Mouse (Mus musculus) spleen, adult 2 months (tissue): ENCODE results near the gene Ncoa1. TPM values are rescaled to one million over a fixed set of nuclear protein-coding genes. Genes with fewer than 3 reads are reported as not detected.
"Not testable (repeated sequence)": the region's sequence is repeated elsewhere in the genome, so short reads cannot be mapped to it uniquely, and the experiment has no call there.

Experiments used
- DNase-seq, 2 experiments: peaks; one replicate each; pipeline versions ENCODE4 v3.0.0 to v3.0.0-alpha.2; 2012 to 2021; ENCODE audit warnings: low spot score in 2 of 2, low read depth in 1 of 2
- H3K27ac ChIP-seq: fragments of 200-500 bp; 2 replicates; pipeline ENCODE4 v1.5.1; 2012; ENCODE audit warnings: low read length, inconsistent platforms; ENCODE audit not compliant: insufficient read depth
- H3K27me3 ChIP-seq: fragments of 200-500 bp; 2 replicates; pipeline ENCODE4 v1.6.1; 2012; ENCODE audit warnings: mild to moderate bottlenecking, moderate library complexity, low read length, inconsistent platforms; ENCODE audit not compliant: control insufficient read depth, insufficient read depth
- H3K36me3 ChIP-seq: fragments of 200-500 bp; 2 replicates; pipeline ENCODE4 v1.6.1; 2012; ENCODE audit warnings: mild to moderate bottlenecking, low read length, inconsistent platforms; ENCODE audit not compliant: control insufficient read depth, insufficient read depth
- H3K4me1 ChIP-seq: fragments of 200-500 bp; 2 replicates; pipeline ENCODE4 v1.6.1; 2011; ENCODE audit warnings: inconsistent platforms; ENCODE audit not compliant: control insufficient read depth, insufficient read depth, insufficient read length
- H3K4me3 ChIP-seq: fragments of 200-500 bp; 2 replicates; pipeline ENCODE4 v1.5.1; 2011; ENCODE audit warnings: mild to moderate bottlenecking, inconsistent platforms; ENCODE audit not compliant: insufficient read depth, insufficient read length; ENCODE audit errors: extremely low read depth
- CTCF ChIP-seq: fragments of 200-500 bp; IDR thresholded peaks from 2 replicates; pipeline ENCODE4 v1.5.1; 2011; ENCODE audit warnings: mild to moderate bottlenecking, inconsistent platforms; ENCODE audit not compliant: insufficient read depth, insufficient read length, insufficient replicate concordance; ENCODE audit errors: extremely low read depth
- POLR2A ChIP-seq: fragments of 200-500 bp; IDR thresholded peaks from 2 replicates; pipeline ENCODE4 v1.6.1; 2011; ENCODE audit warnings: low read depth, low read length, inconsistent platforms
- WGBS: fragments of 180-500 bp; shearing (Covaris S2); methylation state at CpG from one replicate; pipeline ENCODE4 v1.1.7; 2018; 5-methylcytosine and 5-hydroxymethylcytosine counted together
- polyA plus RNA-seq: library from polyadenylated mRNA; depleted of rRNA; stranded (reverse); fragments of >200 nt; gene quantifications from 2 replicates; pipeline ENCODE4 v1.2.3, GENCODE M21; 2012

The Ncoa1 gene
- polyA plus RNA-seq, 1 experiment: 14.7 TPM

DNA sequence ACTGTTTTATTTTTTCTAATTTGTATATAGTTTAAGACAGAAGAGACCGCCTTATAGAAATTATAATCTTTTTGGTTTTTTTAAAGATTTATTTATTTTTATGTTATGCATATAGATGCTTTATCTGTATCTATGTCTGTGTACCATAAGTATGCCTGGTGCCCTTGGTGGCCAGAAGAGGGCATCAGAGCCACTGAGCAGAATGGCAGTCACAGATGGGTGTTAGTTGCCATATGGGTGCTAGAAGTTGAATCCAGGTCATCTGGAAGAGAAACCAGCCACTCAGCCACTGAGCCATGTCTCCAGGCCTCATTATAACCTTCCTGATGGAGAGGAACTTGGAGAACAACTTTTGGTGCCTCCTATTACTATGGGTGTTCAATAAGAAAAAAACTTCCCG is 16.0 kb downstream of the Ncoa1 start:
- no peak overlapping the region for H3K27ac ChIP-seq
- no peaks in the 10 kb centered on the region for H3K27me3 ChIP-seq
- no peak for TF ChIP-seq POLR2A
- TF ChIP-seq CTCF: peak; percentile 8; the same call in 1 of the 2 replicates
- no peaks in the 10 kb centered on the region for H3K36me3 ChIP-seq
- DNase-seq: no peak
- no peaks in the 10 kb centered on the region for H3K4me1 ChIP-seq
- WGBS: 91% methylated on average over 2 of the region's 2 CpGs
- no peak overlapping the region for H3K4me3 ChIP-seq

DNA sequence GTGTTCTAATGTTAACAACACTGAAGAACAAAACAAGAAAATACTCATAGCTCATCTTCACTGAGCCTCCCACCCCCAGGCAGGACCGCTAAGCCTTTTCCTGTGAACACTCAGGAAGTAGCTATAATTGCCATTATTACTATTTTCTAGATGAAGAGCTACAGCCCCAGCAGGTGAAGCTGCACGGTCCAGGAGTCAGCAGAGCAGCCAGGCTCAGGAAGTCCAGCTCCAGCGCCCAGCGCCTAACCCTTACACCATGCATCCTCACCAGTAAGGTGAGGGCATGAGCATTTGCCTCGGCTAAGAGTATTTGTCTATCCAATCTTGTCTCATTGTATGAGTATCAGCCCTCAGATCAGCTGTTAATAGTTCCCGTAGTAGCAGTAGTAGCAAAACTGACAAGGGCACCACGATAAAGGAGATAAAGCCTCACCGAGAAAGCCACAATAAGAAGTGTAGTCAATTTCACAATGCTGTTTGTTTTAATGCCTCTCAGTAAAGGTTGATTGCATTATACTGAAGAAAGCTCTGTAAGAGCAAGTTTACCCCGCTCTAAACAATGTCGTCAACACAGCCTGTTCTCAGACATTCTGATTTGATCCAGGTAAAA is 21.9 kb downstream of the Ncoa1 start:
- H3K4me3 ChIP-seq: no peak overlapping the region
- peak in 1 of 2 experiments; percentile 16 for DNase-seq
- WGBS: 60% methylated on average over 10 of the region's 10 CpGs
- H3K27ac ChIP-seq: no peak overlapping the region
- TF ChIP-seq POLR2A: no peak
- TF ChIP-seq CTCF: no peak
- H3K4me1 ChIP-seq: peaks cover 7% of the 10 kb centered on the region; the same call in 1 of the 2 replicates
- no peaks in the 10 kb centered on the region for H3K36me3 ChIP-seq
- no peaks in the 10 kb centered on the region for H3K27me3 ChIP-seq

DNA sequence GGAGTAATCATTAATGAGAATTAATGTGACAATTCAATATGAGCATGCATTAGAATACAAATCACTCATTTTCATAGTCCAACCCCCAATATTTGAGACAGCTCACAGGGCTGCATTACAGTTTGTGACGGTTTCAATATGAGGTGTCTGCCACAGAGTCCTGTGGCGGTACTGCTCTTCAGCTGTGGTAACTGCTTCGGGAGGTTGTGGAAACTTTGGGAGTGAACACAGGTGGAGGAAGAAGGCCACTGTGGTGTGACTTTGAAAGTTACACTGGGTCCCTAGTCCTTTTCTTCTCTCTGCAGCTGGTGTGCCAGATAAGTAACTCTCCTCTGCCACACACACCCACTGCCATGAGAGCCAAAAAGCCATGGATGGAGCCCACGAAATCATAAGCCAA is 22.7 kb downstream of the Ncoa1 start:
- Histone ChIP-seq H3K27me3 (no peaks in the 10 kb centered on the region), H3K27ac (no peak overlapping the region), H3K4me1 (peaks cover 7% of the 10 kb centered on the region; the same call in 1 of the 2 replicates), H3K36me3 (no peaks in the 10 kb centered on the region), H3K4me3 (no peak overlapping the region)
- WGBS: 50% methylated on average over 4 of the region's 4 CpGs
- DNase-seq: no peak
- TF ChIP-seq POLR2A (no peak), CTCF (no peak)

DNA sequence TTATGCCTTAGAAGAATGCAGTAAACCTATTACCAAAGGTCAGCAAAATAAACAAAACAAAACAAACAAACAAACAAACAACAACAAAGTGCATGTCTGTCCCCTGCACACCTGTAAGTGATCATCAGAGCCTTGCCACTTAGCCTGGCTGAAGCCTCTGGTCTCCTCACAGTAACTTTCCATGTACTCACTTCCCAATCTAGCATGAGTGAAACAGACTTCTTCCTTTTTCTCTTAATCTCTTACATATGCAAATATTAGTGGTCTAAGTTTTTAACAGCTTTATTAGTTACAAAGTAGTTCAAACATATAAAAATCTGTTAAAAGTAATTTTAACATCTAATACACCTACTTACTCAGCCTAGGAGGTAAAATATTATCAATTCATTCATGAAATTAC is 24.7 kb downstream of the Ncoa1 start:
- no peak overlapping the region for H3K4me3 ChIP-seq
- DNase-seq: no peak
- TF ChIP-seq CTCF: no peak
- TF ChIP-seq POLR2A: no peak

DNA sequence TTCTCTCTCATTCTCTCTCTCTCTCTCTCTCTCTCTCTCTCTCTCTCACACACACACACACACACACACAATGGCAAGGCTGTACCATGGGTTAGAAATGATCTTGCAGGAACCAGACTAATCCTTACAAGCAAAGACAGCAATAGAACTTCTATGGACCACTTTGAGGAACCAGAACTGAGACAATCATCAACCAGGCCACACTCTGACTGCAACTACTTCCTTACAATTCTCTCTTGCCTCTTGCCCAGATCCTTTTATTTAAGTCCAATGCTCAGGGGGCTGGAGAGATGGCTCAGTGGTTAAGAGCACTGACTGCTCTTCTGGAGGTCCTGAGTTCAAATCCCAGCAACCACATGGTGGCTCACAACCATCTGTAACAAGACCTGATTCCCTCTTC is 26.5 kb downstream of the Ncoa1 start:
- not testable (repeated sequence) for H3K36me3 ChIP-seq, H3K4me3 ChIP-seq, H3K27ac ChIP-seq, DNase-seq, H3K27me3 ChIP-seq
- H3K4me1 ChIP-seq: peaks cover 13% of the 10 kb centered on the region; the same call in 1 of the 2 replicates

More for the DNA sequence above, 24.7 kb downstream of the Ncoa1 start:
- Histone ChIP-seq H3K4me1 (peaks cover 13% of the 10 kb centered on the region; the same call in 1 of the 2 replicates), H3K27me3 (no peaks in the 10 kb centered on the region), H3K27ac (no peak overlapping the region), H3K36me3 (no peaks in the 10 kb centered on the region)

DNA sequence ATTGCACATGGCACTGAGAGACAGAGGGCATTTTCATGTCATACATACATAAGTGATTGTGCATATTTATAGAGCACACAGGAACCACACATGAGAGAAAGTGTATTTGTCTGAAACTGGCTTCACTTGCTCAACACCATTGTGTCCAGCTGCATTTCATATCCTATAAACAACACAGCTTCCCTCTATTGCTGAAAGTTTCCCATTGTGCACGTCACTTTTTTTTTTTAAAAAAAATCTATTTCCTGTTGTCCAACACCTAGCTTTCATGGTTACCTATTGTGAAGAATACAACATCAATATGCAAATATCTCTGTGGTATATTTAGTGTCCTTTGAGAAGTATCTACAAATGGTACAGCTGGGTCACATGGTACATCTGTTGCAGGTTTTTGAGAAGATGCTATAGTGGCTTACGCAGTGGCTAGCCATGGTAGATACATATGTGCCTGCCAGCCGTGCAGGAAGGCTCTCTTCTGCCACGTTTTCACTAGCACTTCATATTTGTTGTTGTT is 28.8 kb downstream of the Ncoa1 start:
- WGBS: 70% methylated on average over 4 of the region's 4 CpGs
- H3K4me1 ChIP-seq: peaks cover 13% of the 10 kb centered on the region; the same call in 1 of the 2 replicates
- H3K27ac ChIP-seq: no peak overlapping the region
- no peaks in the 10 kb centered on the region for H3K27me3 ChIP-seq
- TF ChIP-seq CTCF (no peak), POLR2A (no peak)
- no peaks in the 10 kb centered on the region for H3K36me3 ChIP-seq
- DNase-seq: peak in 1 of 2 experiments; percentile 8
- H3K4me3 ChIP-seq: no peak overlapping the region

DNA sequence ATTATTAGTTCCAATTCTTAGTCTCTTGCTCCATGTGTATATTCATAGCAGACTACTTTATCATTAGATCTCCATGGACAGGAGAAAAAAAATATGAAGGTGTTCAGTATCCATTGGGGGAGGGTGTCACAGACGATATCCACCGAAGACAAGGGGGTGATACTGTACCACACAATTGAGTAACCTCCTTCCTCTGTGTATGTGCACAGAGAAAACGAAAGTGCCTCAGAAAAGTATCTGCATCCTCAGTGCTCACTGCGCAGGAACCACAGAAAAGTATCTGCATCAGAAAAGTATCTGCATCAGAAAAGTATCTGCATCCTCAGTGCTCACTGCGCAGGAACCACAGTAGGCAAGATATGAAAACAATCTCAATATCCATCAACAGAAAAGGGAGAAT is 32.0 kb downstream of the Ncoa1 start:
- H3K4me1 ChIP-seq: peaks cover 6% of the 10 kb centered on the region; the same call in 1 of the 2 replicates
- no peaks in the 10 kb centered on the region for H3K27me3 ChIP-seq
- TF ChIP-seq POLR2A (no peak), CTCF (no peak)
- 47% methylated on average over 5 of the region's 5 CpGs for WGBS
- H3K27ac ChIP-seq: no peak overlapping the region
- H3K36me3 ChIP-seq: no peaks in the 10 kb centered on the region
- no peak overlapping the region for H3K4me3 ChIP-seq
- DNase-seq: no peak
